Mouse (Mus musculus) c-Kit-positive CD71-negative TER-119-negative erythroid progenitor cells, embryonic 14.5 days (primary cell): ENCODE results near the gene Clcnkb.

Source experiments
- DNase-seq: peaks from one replicate; pipeline ENCODE4 v3.0.0-alpha.2; 2013; ENCODE audit warnings: low read depth

Gene Clcnkb

GRCm38 (mm10) chr4:141404518-141405313, 11.1 kb downstream of the Clcnkb start:
- peak; percentile 70 for DNase-seq

- DNase-seq: no peak
Measured at GRCm38 (mm10) chr4:141400171-141400570, 15.6 kb downstream of the Clcnkb start.

- DNase-seq: no peak
Measured at GRCm38 (mm10) chr4:141398545-141398944, 17.3 kb downstream of the Clcnkb start, which contains the start of gene Clcnka. Gene Clcnka (minus strand): TSS chr4:141398724.

- DNase-seq: no peak
Measured at GRCm38 (mm10) chr4:141397861-141398260, 18.0 kb downstream of the Clcnkb start.

GRCm38 (mm10) chr4:141394751-141395150, 21.1 kb downstream of the Clcnkb start:
- no peak for DNase-seq

GRCm38 (mm10) chr4:141391293-141391692, 24.5 kb downstream of the Clcnkb start:
- DNase-seq: no peak

GRCm38 (mm10) chr4:141389366-141390150, 26.3 kb downstream of the Clcnkb start:
- DNase-seq: no peak

- no peak for DNase-seq
Measured at GRCm38 (mm10) chr4:141387933-141388332, 27.9 kb downstream of the Clcnkb start.

- peak; percentile 83 for DNase-seq
Measured at GRCm38 (mm10) chr4:141387093-141387784, 28.6 kb downstream of the Clcnkb start.

GRCm38 (mm10) chr4:141386150-141386549, 29.7 kb downstream of the Clcnkb start:
- no peak for DNase-seq

- peak; percentile 47 for DNase-seq
Measured at GRCm38 (mm10) chr4:141385275-141385674, 30.5 kb downstream of the Clcnkb start.

GRCm38 (mm10) chr4:141382406-141382805, 33.4 kb downstream of the Clcnkb start:
- no peak for DNase-seq

- no peak for DNase-seq
Measured at GRCm38 (mm10) chr4:141379674-141380073, 36.1 kb downstream of the Clcnkb start.

- no peak for DNase-seq
Measured at GRCm38 (mm10) chr4:141372426-141372825, 43.4 kb downstream of the Clcnkb start.

- DNase-seq: no peak
Measured at GRCm38 (mm10) chr4:141367997-141368791, 47.6 kb downstream of the Clcnkb start, which contains the start of gene Fam131c. Gene Fam131c (plus strand): TSS chr4:141368220.

- DNase-seq: no peak
Measured at GRCm38 (mm10) chr4:141365876-141366275, 49.9 kb downstream of the Clcnkb start.

- no peak for DNase-seq
Measured at GRCm38 (mm10) chr4:141365126-141365525, 50.7 kb downstream of the Clcnkb start.

GRCm38 (mm10) chr4:141362937-141363548, 52.8 kb downstream of the Clcnkb start:
- DNase-seq: peak; percentile 51

GRCm38 (mm10) chr4:141360846-141361245, 55.0 kb downstream of the Clcnkb start:
- DNase-seq: peak; percentile 64

- no peak for DNase-seq
Measured at GRCm38 (mm10) chr4:141359222-141359621, 56.6 kb downstream of the Clcnkb start.

- DNase-seq: no peak
Measured at GRCm38 (mm10) chr4:141357811-141358210, 58.0 kb downstream of the Clcnkb start.
